Mouse (Mus musculus): ENCODE measurements around the gene Psd. TPM values are rescaled to one million over a fixed set of nuclear protein-coding genes. Genes with fewer than 3 reads are reported as not detected.

The Psd gene
- polyA plus RNA-seq, 1 experiment, result 0.71 TPM

- TF ChIP-seq POLR2A (IDR thresholded peaks at IDR 0.05; ENCODE audit: borderline replicate concordance, low read depth, low read length), result no peak
- TF ChIP-seq CTCF (IDR thresholded peaks at IDR 0.05; ENCODE audit: low read depth, low read length), result no peak
- Histone ChIP-seq H3K4me1 (ENCODE audit: control insufficient read depth, insufficient read depth, low read length) (peaks cover 22% of the 10 kb centered on the region), H3K4me3 (ENCODE audit: insufficient read depth, low read length) (peak overlapping the region; percentile 79), H3K27ac (ENCODE audit: insufficient read depth, low read depth, low read length) (peak overlapping the region; percentile 32)
Observed at GRCm38 (mm10) chr19:46357344-46358280, 30.7 kb upstream of the Psd start.

GRCm38 (mm10) chr19:46356701-46357138 lies 29.8 kb upstream of the Psd start:
- Histone ChIP-seq H3K4me3 (ENCODE audit: insufficient read depth, low read length) (peak overlapping the region; percentile 79), H3K27ac (ENCODE audit: insufficient read depth, low read depth, low read length) (peak overlapping the region; percentile 26), H3K4me1 (ENCODE audit: control insufficient read depth, insufficient read depth, low read length) (peaks cover 22% of the 10 kb centered on the region)
- TF ChIP-seq POLR2A (IDR thresholded peaks at IDR 0.05; ENCODE audit: borderline replicate concordance, low read depth, low read length) (no peak), CTCF (IDR thresholded peaks at IDR 0.05; ENCODE audit: low read depth, low read length) (no peak)

- TF ChIP-seq CTCF (IDR thresholded peaks at IDR 0.05; ENCODE audit: low read depth, low read length) (no peak), POLR2A (IDR thresholded peaks at IDR 0.05; ENCODE audit: borderline replicate concordance, low read depth, low read length) (no peak)
- H3K4me1 ChIP-seq (ENCODE audit: control insufficient read depth, insufficient read depth, low read length), result peaks cover 24% of the 10 kb centered on the region
- H3K27ac ChIP-seq (ENCODE audit: insufficient read depth, low read depth, low read length), result peak within 1 kb of the TSS; percentile 19; the same call in 1 of the 2 replicates
- H3K4me3 ChIP-seq (ENCODE audit: insufficient read depth, low read length), result peak within 1 kb of the TSS; percentile 82
Observed at GRCm38 (mm10) chr19:46350168-46350932, 23.4 kb upstream of the Psd start, which contains the start of gene 2310034G01Rik. 2310034G01Rik (minus strand) TSS chr19:46350302.

- H3K27ac ChIP-seq (ENCODE audit: insufficient read depth, low read depth, low read length), result no peak overlapping the region
- H3K4me3 ChIP-seq (ENCODE audit: insufficient read depth, low read length), result peak overlapping the region; percentile 82
- no peak for TF ChIP-seq POLR2A (IDR thresholded peaks at IDR 0.05; ENCODE audit: borderline replicate concordance, low read depth, low read length)
- no peak for TF ChIP-seq CTCF (IDR thresholded peaks at IDR 0.05; ENCODE audit: low read depth, low read length)
- peaks cover 30% of the 10 kb centered on the region for H3K4me1 ChIP-seq (ENCODE audit: control insufficient read depth, insufficient read depth, low read length)
Observed at GRCm38 (mm10) chr19:46349550-46349949, 22.6 kb upstream of the Psd start.

GRCm38 (mm10) chr19:46348761-46349458 lies 22.0 kb upstream of the Psd start:
- TF ChIP-seq POLR2A (IDR thresholded peaks at IDR 0.05; ENCODE audit: borderline replicate concordance, low read depth, low read length) (no peak), CTCF (IDR thresholded peaks at IDR 0.05; ENCODE audit: low read depth, low read length) (no peak)
- Histone ChIP-seq H3K4me3 (ENCODE audit: insufficient read depth, low read length) (peak overlapping the region; percentile 82), H3K27ac (ENCODE audit: insufficient read depth, low read depth, low read length) (peak overlapping the region; percentile 55), H3K4me1 (ENCODE audit: control insufficient read depth, insufficient read depth, low read length) (peaks cover 34% of the 10 kb centered on the region)

GRCm38 (mm10) chr19:46347936-46348668 lies 21.1 kb upstream of the Psd start:
- Histone ChIP-seq H3K4me1 (ENCODE audit: control insufficient read depth, insufficient read depth, low read length) (peaks cover 38% of the 10 kb centered on the region), H3K27ac (ENCODE audit: insufficient read depth, low read depth, low read length) (peak overlapping the region; percentile 55), H3K4me3 (ENCODE audit: insufficient read depth, low read length) (peak overlapping the region; percentile 82)
- TF ChIP-seq POLR2A (IDR thresholded peaks at IDR 0.05; ENCODE audit: borderline replicate concordance, low read depth, low read length) (no peak), CTCF (IDR thresholded peaks at IDR 0.05; ENCODE audit: low read depth, low read length) (no peak)

GRCm38 (mm10) chr19:46347146-46347545 lies 20.2 kb upstream of the Psd start:
- Histone ChIP-seq H3K27ac (ENCODE audit: insufficient read depth, low read depth, low read length) (no peak overlapping the region), H3K4me3 (ENCODE audit: insufficient read depth, low read length) (no peak overlapping the region), H3K4me1 (ENCODE audit: control insufficient read depth, insufficient read depth, low read length) (peaks cover 38% of the 10 kb centered on the region)
- TF ChIP-seq POLR2A (IDR thresholded peaks at IDR 0.05; ENCODE audit: borderline replicate concordance, low read depth, low read length) (no peak), CTCF (IDR thresholded peaks at IDR 0.05; ENCODE audit: low read depth, low read length) (no peak)

- Histone ChIP-seq H3K4me3 (ENCODE audit: insufficient read depth, low read length) (no peak overlapping the region), H3K4me1 (ENCODE audit: control insufficient read depth, insufficient read depth, low read length) (peaks cover 42% of the 10 kb centered on the region)
Observed at GRCm38 (mm10) chr19:46344710-46345419, 17.9 kb upstream of the Psd start.

More at GRCm38 (mm10) chr19:46344710-46345419, 17.9 kb upstream of the Psd start:
- H3K27ac ChIP-seq (ENCODE audit: insufficient read depth, low read depth, low read length), result no peak overlapping the region
- TF ChIP-seq CTCF (IDR thresholded peaks at IDR 0.05; ENCODE audit: low read depth, low read length) (no peak), POLR2A (IDR thresholded peaks at IDR 0.05; ENCODE audit: borderline replicate concordance, low read depth, low read length) (no peak)
